Mouse (Mus musculus): Measurements from ENCODE around the gene Aif1l.

DNA sequence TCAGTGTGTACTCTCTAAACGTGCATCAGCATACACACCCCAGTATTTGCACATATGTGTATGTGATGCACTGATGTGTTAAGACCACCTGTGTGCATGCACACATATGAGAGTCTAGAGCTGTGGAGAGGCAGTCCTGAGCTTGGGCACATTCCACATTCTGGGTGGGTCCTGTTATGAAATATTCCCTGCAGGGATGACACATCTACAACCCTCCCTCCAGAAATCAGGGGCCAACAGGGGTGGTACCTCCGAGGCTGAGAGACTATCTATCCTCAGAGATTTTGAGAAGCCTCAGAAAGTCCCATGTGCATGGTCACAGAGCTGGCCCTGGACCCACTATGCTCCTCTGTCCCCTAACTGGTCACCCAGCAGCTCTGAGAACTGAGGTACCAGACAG, 4.4 kb upstream of the Aif1l start:
- TF ChIP-seq POLR2AphosphoS5 (IDR thresholded peaks at IDR 0.05; ENCODE audit: insufficient replicate concordance, low read depth, low read length) (no peak), CTCF (IDR thresholded peaks at IDR 0.05; ENCODE audit: low read depth, low read length) (no peak), GATA2 (IDR thresholded peaks at IDR 0.05; ENCODE audit: borderline replicate concordance, low read depth, low read length) (no peak)
